Mouse (Mus musculus) kidney, postnatal 0 days (tissue): Measurements from ENCODE around the gene Ddx60. TPM values are rescaled to one million over a fixed set of nuclear protein-coding genes. Genes with fewer than 3 reads are reported as not detected.
A peak's percentile ranks its signal among the peaks of the same experiment; 100 is the strongest.

Experiments used
- ATAC-seq: fragments of 200-750 bp; cut with Nextera tagmentation; replicated peaks from 2 replicates; pipeline ENCODE4 v1.8.0; 2017; ENCODE audit warnings: low read depth, moderate number of reproducible peaks, moderate TSS enrichment, moderate library complexity; ENCODE audit not compliant: low FRiP score
- DNase-seq: peaks from one replicate; pipeline ENCODE4 v3.0.0-alpha.2; 2016; ENCODE audit warnings: low spot score
- H3K27ac ChIP-seq: fragments of 300-500 bp; sonication (generic); 2 replicates; pipeline ENCODE4 v1.5.1; 2014; ENCODE audit warnings: mild to moderate bottlenecking
- H3K27me3 ChIP-seq: fragments of 300-500 bp; sonication (generic); 2 replicates; pipeline ENCODE4 v1.6.1; 2014; ENCODE audit warnings: low read length, mixed read lengths; ENCODE audit not compliant: insufficient read depth
- H3K36me3 ChIP-seq: fragments of 300-500 bp; sonication (generic); 2 replicates; pipeline ENCODE4 v1.6.1; 2014; ENCODE audit warnings: low read length, mixed read lengths; ENCODE audit not compliant: insufficient read depth
- H3K4me1 ChIP-seq: fragments of 300-500 bp; sonication (generic); replicated peaks from 2 replicates; pipeline ENCODE4 v1.6.1; 2014; ENCODE audit warnings: antibody characterized with exemption, low read length, mixed read lengths; ENCODE audit not compliant: insufficient read depth
- H3K4me2 ChIP-seq: fragments of 300-500 bp; sonication (generic); 2 replicates; pipeline ENCODE4 v1.6.1; 2014; ENCODE audit warnings: mild to moderate bottlenecking, low read length, moderate library complexity, mixed read lengths
- H3K4me3 ChIP-seq: fragments of 300-500 bp; sonication (generic); replicated peaks from 2 replicates; pipeline ENCODE4 v1.5.1; 2014; ENCODE audit warnings: low read depth, low read length
- H3K9ac ChIP-seq: fragments of 300-500 bp; sonication (generic); 2 replicates; pipeline ENCODE4 v1.6.1; 2014; ENCODE audit warnings: low read depth, low read length
- H3K9me3 ChIP-seq: fragments of 300-500 bp; sonication (generic); replicated peaks from 2 replicates; pipeline ENCODE4 v1.6.1; 2016; ENCODE audit warnings: low read length, inconsistent platforms, mixed read lengths
- CTCF ChIP-seq: IDR thresholded peaks from 2 replicates; pipeline ENCODE4 v1.5.1; 2016; ENCODE audit warnings: antibody characterized with exemption, low read depth, mild to moderate bottlenecking, moderate library complexity
- WGBS: fragments of 180-500 bp; shearing (Covaris S2); extraction: QIAGEN DNeasy Blood & Tissue Kit; methylation state at CpG from one replicate; pipeline ENCODE4 v1.1.7; 2014; 5-methylcytosine and 5-hydroxymethylcytosine counted together
- polyA plus RNA-seq: library from polyadenylated mRNA; unstranded; fragments of >200 nt; fragmentation: Nextera tagmentation; extraction: Ambion mirVana; gene quantifications from 2 replicates; pipeline ENCODE4 v1.2.1, GENCODE M21; 2015

Gene Ddx60
- 3.3 and 4.0 TPM in 2 replicates for polyA plus RNA-seq

- 6% methylated on average over 22 of the region's 22 CpGs for WGBS
- TF ChIP-seq CTCF: no peak
- no peaks in the 10 kb centered on the region for H3K36me3 ChIP-seq
- no peaks in the 10 kb centered on the region for H3K4me1 ChIP-seq
- H3K9me3 ChIP-seq: no peaks in the 10 kb centered on the region
- peak within 1 kb of the TSS; percentile 83 for H3K4me2 ChIP-seq
- DNase-seq (peak; percentile 84), ATAC-seq (peak; percentile 68)
- peak within 1 kb of the TSS; percentile 77 for H3K4me3 ChIP-seq
- no peaks in the 10 kb centered on the region for H3K27me3 ChIP-seq
- peak within 1 kb of the TSS; percentile 78 for H3K9ac ChIP-seq
- no peak within 1 kb of the TSS for H3K27ac ChIP-seq
Observed at GRCm38 (mm10) chr8:61927777-61928494, at the start of gene Ddx60. Gene Ddx60, plus strand, starts transcription at chr8:61928087.

GRCm38 (mm10) chr8:61894062-61894461 lies 33.8 kb upstream of the Ddx60 start:
- ATAC-seq (no peak), DNase-seq (peak; percentile 75)
- Histone ChIP-seq H3K4me2 (no peak overlapping the region), H3K9ac (no peak overlapping the region), H3K9me3 (no peaks in the 10 kb centered on the region), H3K36me3 (no peaks in the 10 kb centered on the region), H3K27ac (no peak overlapping the region), H3K4me1 (no peaks in the 10 kb centered on the region), H3K4me3 (no peak overlapping the region), H3K27me3 (no peaks in the 10 kb centered on the region)
- WGBS: 55% methylated on average over 2 of the region's 2 CpGs
- TF ChIP-seq CTCF: peak; percentile 82

- DNase-seq (no peak), ATAC-seq (no peak)
- no peaks in the 10 kb centered on the region for H3K9me3 ChIP-seq
- H3K4me1 ChIP-seq: no peaks in the 10 kb centered on the region
- TF ChIP-seq CTCF: no peak
- no peaks in the 10 kb centered on the region for H3K27me3 ChIP-seq
- no peak overlapping the region for H3K4me3 ChIP-seq
- no peaks in the 10 kb centered on the region for H3K36me3 ChIP-seq
- no peak overlapping the region for H3K27ac ChIP-seq
- 90% methylated on average over 1 of the region's 1 CpGs for WGBS
- no peak overlapping the region for H3K9ac ChIP-seq
- no peak overlapping the region for H3K4me2 ChIP-seq
Observed at GRCm38 (mm10) chr8:61896742-61897141, 31.1 kb upstream of the Ddx60 start.

- Histone ChIP-seq H3K9ac (no peak overlapping the region), H3K27me3 (no peaks in the 10 kb centered on the region), H3K27ac (no peak overlapping the region), H3K4me3 (no peak overlapping the region), H3K4me1 (no peaks in the 10 kb centered on the region), H3K9me3 (no peaks in the 10 kb centered on the region), H3K4me2 (no peak overlapping the region), H3K36me3 (no peaks in the 10 kb centered on the region)
- DNase-seq (no peak), ATAC-seq (no peak)
- TF ChIP-seq CTCF: no peak
- WGBS: 60% methylated on average over 1 of the region's 1 CpGs
Observed at GRCm38 (mm10) chr8:61897402-61897801, 30.5 kb upstream of the Ddx60 start.

- Histone ChIP-seq H3K9me3 (no peaks in the 10 kb centered on the region), H3K4me1 (no peaks in the 10 kb centered on the region), H3K4me3 (no peak overlapping the region), H3K27me3 (no peaks in the 10 kb centered on the region), H3K4me2 (no peak overlapping the region), H3K27ac (no peak overlapping the region), H3K36me3 (no peaks in the 10 kb centered on the region), H3K9ac (no peak overlapping the region)
- DNase-seq (no peak), ATAC-seq (no peak)
- no peak for TF ChIP-seq CTCF
- 77% methylated on average over 6 of the region's 6 CpGs for WGBS
Observed at GRCm38 (mm10) chr8:61901028-61901717, 26.7 kb upstream of the Ddx60 start.

- no peak for TF ChIP-seq CTCF
- H3K27me3 ChIP-seq: no peaks in the 10 kb centered on the region
- H3K9me3 ChIP-seq: no peaks in the 10 kb centered on the region
- no peaks in the 10 kb centered on the region for H3K36me3 ChIP-seq
- ATAC-seq: no peak
- no peak within 1 kb of the TSS for H3K4me2 ChIP-seq
- H3K27ac ChIP-seq: no peak within 1 kb of the TSS
- WGBS: 87% methylated on average over 5 of the region's 5 CpGs
- no peaks in the 10 kb centered on the region for H3K4me1 ChIP-seq
- H3K4me3 ChIP-seq: no peak within 1 kb of the TSS
- DNase-seq: no peak
- no peak within 1 kb of the TSS for H3K9ac ChIP-seq
Observed at GRCm38 (mm10) chr8:61902521-61902920, 25.4 kb upstream of the Ddx60 start, which contains the start of gene Palld. Gene Palld, minus strand, starts transcription at chr8:61902690.
